Mouse (Mus musculus): Measurements from ENCODE around the gene Kctd14.

DNA sequence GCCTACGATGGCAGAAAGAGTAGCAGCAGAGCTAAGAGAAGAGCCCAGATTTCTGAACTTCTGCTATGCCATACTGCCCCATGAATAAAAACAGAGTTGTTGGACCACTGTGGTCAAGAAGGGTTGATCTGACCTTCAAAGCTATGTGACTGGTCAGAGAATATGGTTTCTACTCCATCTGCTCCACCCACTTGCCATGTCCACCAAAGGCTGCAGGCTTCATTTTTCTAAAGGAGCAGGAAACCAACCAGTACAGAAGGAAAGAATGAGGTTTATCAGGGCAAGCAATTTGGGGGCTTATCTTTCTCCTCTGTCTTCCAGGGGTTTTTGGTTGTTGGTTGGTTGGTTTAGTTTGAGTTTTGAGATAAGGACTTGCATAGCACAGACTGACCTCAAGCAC, 37.1 kb upstream of the Kctd14 start:
- no peak for TF ChIP-seq POLR2A (IDR thresholded peaks at IDR 0.05; ENCODE audit: low read depth, low read length)
- no peak for TF ChIP-seq CTCF (conservative IDR thresholded peaks at IDR 0.05; ENCODE audit: insufficient read depth, insufficient read length, low read depth, low read length)

Measured in kidney, adult 2 months (tissue).